Mouse (Mus musculus) hindbrain, postnatal 0 days (tissue): ENCODE measurements around the gene Olfr447. TPM values are rescaled to one million over a fixed set of nuclear protein-coding genes. Genes with fewer than 3 reads are reported as not detected.

Source experiments
- ATAC-seq: fragments of 200-750 bp; cut with Nextera tagmentation; 2 replicates; pipeline ENCODE4 v1.8.0; 2017; ENCODE audit warnings: mild to moderate bottlenecking, moderate TSS enrichment, moderate library complexity
- DNase-seq: peaks from one replicate; pipeline ENCODE4 v3.0.0-alpha.2; 2015; ENCODE audit warnings: low spot score
- H3K27ac ChIP-seq: fragments of 300-500 bp; sonication (generic); 2 replicates; pipeline ENCODE4 v1.5.1; 2014; ENCODE audit warnings: mild to moderate bottlenecking
- H3K27me3 ChIP-seq: fragments of 300-500 bp; sonication (generic); 2 replicates; pipeline ENCODE4 v1.6.1; 2014; ENCODE audit warnings: low read length, mixed read lengths; ENCODE audit not compliant: insufficient read depth
- H3K36me3 ChIP-seq: fragments of 300-500 bp; sonication (generic); 2 replicates; pipeline ENCODE4 v1.6.1; 2014; ENCODE audit warnings: low read length, mixed read lengths; ENCODE audit not compliant: insufficient read depth
- H3K4me1 ChIP-seq: fragments of 300-500 bp; sonication (generic); 2 replicates; pipeline ENCODE4 v1.6.1; 2014; ENCODE audit warnings: antibody characterized with exemption, low read length, mixed read lengths; ENCODE audit not compliant: insufficient read depth
- H3K4me2 ChIP-seq: fragments of 300-500 bp; sonication (generic); 2 replicates; pipeline ENCODE4 v1.6.1; 2014; ENCODE audit warnings: low read depth, mild to moderate bottlenecking, low read length, moderate library complexity, mixed read lengths
- H3K4me3 ChIP-seq: fragments of 300-500 bp; sonication (generic); 2 replicates; pipeline ENCODE4 v1.5.1; 2014; ENCODE audit warnings: low read length
- H3K9ac ChIP-seq: fragments of 300-500 bp; sonication (generic); replicated peaks from 2 replicates; pipeline ENCODE4 v1.6.1; 2014; ENCODE audit warnings: mild to moderate bottlenecking, low read length, moderate library complexity, mixed read lengths
- H3K9me3 ChIP-seq: fragments of 300-500 bp; sonication (generic); 2 replicates; pipeline ENCODE4 v1.6.1; 2016; ENCODE audit warnings: low read length, mixed read lengths
- CTCF ChIP-seq: IDR thresholded peaks from 2 replicates; pipeline ENCODE4 v1.5.1; 2016; ENCODE audit warnings: antibody characterized with exemption, control low read depth, low read depth
- WGBS: fragments of 180-500 bp; shearing (Covaris S2); extraction: QIAGEN DNeasy Blood & Tissue Kit; methylation state at CpG from one replicate; pipeline ENCODE4 v1.1.7; 2014; 5-methylcytosine and 5-hydroxymethylcytosine counted together
- polyA plus RNA-seq: library from polyadenylated mRNA; unstranded; fragments of >200 nt; fragmentation: Nextera tagmentation; extraction: Ambion mirVana; gene quantifications from 2 replicates; pipeline ENCODE4 v1.2.1, GENCODE M21; 2015
- total RNA-seq: library from RNA; depleted of rRNA; stranded (reverse); fragments of >200 nt; gene quantifications from 2 replicates; pipeline ENCODE4 v1.2.3, GENCODE M21; 2014; rRNA removed

Olfr447 gene
- total and polyA plus RNA-seq, 2 experiments from 2014 or later: not detected

- Histone ChIP-seq H3K4me2 (no peak within 1 kb of the TSS), H3K9ac (no peak within 1 kb of the TSS), H3K27me3 (no peaks in the 10 kb centered on the region), H3K4me1 (no peaks in the 10 kb centered on the region), H3K27ac (no peak within 1 kb of the TSS), H3K9me3 (no peaks in the 10 kb centered on the region), H3K4me3 (no peak within 1 kb of the TSS), H3K36me3 (no peaks in the 10 kb centered on the region)
- 77% methylated on average over 1 of the region's 1 CpGs for WGBS
- ATAC-seq (no peak), DNase-seq (no peak)
- TF ChIP-seq CTCF: no peak
These were observed 40.1 kb downstream of the Olfr447 start, which contains the start of gene Olfr444 for GRCm38 (mm10) chr6:42948767-42949166. TSS of gene Olfr444 (plus strand) at chr6:42949067.

Other genes starting within 250 kb of the Olfr447 start
- 262 and 275 TPM in 2 replicates for gene Tcaf1, start 198.8 kb upstream of the Olfr447 start, total RNA-seq
- 182 and 194 TPM in 2 replicates for gene Tcaf1, start 198.8 kb upstream of the Olfr447 start, polyA plus RNA-seq
- not detected in 2 replicates for gene Olfr453, start 169.5 kb upstream of the Olfr447 start, total RNA-seq
- not detected in 2 replicates for gene Olfr453, start 169.5 kb upstream of the Olfr447 start, polyA plus RNA-seq
- not detected in 2 replicates for gene Olfr38, start 152.5 kb upstream of the Olfr447 start, total RNA-seq
- not detected in 2 replicates for gene Olfr38, start 152.5 kb upstream of the Olfr447 start, polyA plus RNA-seq
- gene Olfr452, start 123.8 kb upstream of the Olfr447 start, total RNA-seq: not detected in 2 replicates
- gene Olfr452, start 123.8 kb upstream of the Olfr447 start, polyA plus RNA-seq: not detected in 2 replicates
- gene Olfr450, start 96.9 kb upstream of the Olfr447 start, total RNA-seq: not detected in 2 replicates
- not detected in 2 replicates for gene Olfr450, start 96.9 kb upstream of the Olfr447 start, polyA plus RNA-seq
- not detected in 2 replicates for gene Olfr449, start 74.5 kb upstream of the Olfr447 start, total RNA-seq
- not detected in 2 replicates for gene Olfr449, start 74.5 kb upstream of the Olfr447 start, polyA plus RNA-seq
- gene Olfr448, start 18.4 kb upstream of the Olfr447 start, total RNA-seq: not detected in 2 replicates
- gene Olfr448, start 18.4 kb upstream of the Olfr447 start, polyA plus RNA-seq: not detected in 2 replicates
- gene Olfr446, start 12.5 kb downstream of the Olfr447 start, total RNA-seq: not detected in 2 replicates
- gene Olfr446, start 12.5 kb downstream of the Olfr447 start, polyA plus RNA-seq: not detected in 2 replicates
- gene Olfr444, start 40.2 kb downstream of the Olfr447 start, total RNA-seq: not detected in 2 replicates
- gene Olfr444, start 40.2 kb downstream of the Olfr447 start, polyA plus RNA-seq: not detected in 2 replicates
- gene Olfr441, start 197.5 kb downstream of the Olfr447 start, total RNA-seq: not detected in 2 replicates
- not detected in 2 replicates for gene Olfr441, start 197.5 kb downstream of the Olfr447 start, polyA plus RNA-seq
- not detected in 2 replicates for gene Olfr237-ps1, start 237.7 kb downstream of the Olfr447 start, total RNA-seq
- gene Olfr237-ps1, start 237.7 kb downstream of the Olfr447 start, polyA plus RNA-seq: not detected in 2 replicates